Mouse (Mus musculus) monocyte, adult 2 months (primary cell): ENCODE results near the gene Grin1.
A peak's percentile ranks its signal among the peaks of the same experiment; 100 is the strongest.

ENCODE experiments used
- DNase-seq, 2 experiments: peaks; one replicate each; pipeline ENCODE4 v3.0.0; 2022; ENCODE audit warnings: low spot score in 2 of 2, low read depth in 1 of 2

The Grin1 gene

DNA sequence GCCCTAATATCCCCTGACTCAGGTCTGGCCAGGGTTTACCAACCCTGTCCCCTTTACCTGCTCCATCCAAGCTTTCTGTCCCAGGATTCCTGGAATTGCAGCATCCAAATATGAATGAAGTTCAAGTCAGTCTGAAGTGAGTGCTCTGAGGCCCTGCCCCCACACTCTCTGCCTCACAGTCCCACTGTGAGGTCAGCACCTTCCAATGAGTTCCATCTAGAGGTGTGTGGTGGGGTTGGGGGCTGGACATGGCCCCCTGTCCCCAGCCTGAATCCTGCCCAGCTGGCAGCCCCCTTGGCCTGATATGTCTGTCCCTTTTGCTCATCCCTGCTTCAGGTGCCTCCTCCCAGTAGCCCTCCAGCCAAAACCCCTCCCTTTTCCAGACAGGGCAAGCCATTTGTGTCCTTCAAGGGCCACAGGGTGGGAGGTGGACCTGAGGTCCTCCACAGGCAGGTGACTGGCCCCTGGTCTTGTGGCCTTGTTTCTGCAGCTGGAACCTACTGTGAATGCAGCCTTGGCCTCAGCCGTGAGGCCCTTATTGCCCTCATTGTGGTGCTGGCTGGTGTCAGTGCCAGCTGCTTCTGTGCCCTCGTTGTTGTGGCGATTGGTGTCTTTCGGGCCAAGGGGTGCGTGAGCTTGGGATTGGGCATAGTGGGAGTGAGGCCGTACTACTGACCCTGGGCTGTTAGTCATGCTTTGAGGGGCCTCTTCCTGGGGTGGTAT, 30.9 kb downstream of the Grin1 start, which contains the start of gene Tmem210:
Gene Tmem210 (plus strand): TSS at position 219 of the 723 bp plus-strand sequence.
- DNase-seq = no peak

DNA sequence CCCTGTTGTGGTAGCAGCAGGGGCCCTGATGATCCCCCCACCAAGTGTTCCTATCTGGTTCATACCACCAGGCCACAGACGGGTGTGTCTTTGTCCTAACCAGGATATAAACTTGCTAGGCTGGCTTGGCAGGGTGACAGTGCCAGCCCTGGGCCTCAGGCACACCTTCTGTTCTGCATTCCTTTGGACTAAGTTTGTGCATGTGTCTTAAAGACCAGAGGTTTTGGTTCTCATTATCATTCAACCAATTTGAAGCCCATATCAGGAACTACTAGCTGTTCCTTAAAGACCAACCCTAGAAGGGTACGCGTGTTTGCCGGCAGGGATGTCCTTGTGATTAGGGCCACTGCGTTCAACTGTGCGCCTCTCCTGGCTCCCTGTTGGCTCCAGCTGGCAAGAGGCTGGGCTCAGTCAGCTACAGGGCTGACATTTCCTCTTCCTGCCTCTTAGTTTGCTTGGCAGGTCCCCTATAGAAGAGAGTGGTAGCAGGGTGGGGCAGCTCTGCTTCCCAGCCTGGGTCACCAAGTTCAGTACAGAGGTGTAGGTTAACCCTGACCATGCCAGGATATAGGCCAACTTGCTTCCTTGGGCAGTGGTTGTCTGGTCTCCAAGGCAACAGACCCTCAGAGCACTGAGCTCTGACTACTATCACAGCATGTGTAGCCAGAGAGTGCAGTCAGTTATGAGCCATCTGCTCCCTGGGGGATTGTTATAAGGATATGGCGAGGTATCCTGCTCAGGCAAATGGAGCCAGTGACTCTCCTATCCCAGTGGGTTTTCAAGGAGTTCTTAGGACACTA, 31.9 kb downstream of the Grin1 start:
- DNase-seq = no peak

DNA sequence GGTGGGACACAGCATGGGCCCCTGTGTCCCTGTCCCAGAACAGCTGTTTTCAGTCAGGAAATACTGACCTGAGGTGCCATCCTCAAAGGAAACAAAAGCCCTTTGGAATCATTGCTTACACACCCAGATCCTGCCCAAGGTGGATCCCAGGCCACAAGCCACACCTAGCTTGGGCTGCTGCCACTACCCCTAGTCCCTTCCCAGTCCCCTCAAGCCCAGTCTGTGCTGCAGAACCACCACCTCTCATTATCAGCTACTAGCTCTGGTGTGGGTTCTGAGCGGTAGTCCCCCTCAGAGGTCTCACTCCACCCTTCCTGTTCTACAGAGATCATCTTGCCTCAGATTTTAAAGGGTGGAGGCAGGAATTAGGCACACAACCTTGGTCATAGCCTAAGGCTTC, 32.7 kb downstream of the Grin1 start:
- no peak for DNase-seq

DNA sequence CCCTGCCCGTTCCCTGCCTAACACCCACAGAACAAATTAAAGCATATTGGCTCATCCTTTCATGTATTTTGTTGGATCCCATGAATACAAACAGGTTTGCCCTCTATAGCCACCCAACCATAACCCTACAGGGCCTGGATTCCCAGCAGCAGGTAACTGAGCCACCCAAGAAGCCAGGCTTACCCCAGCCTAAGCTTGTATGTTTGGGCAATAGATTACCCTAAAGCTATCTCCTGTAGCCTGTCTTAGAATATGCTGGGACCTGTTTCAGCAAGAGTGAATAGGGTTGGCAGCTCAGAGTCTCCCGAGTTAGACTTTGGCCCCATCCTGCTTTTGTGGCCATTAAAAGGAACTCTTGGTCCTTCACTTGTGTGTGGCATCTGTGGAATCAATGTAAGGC, 33.4 kb downstream of the Grin1 start:
- no peak for DNase-seq

DNA sequence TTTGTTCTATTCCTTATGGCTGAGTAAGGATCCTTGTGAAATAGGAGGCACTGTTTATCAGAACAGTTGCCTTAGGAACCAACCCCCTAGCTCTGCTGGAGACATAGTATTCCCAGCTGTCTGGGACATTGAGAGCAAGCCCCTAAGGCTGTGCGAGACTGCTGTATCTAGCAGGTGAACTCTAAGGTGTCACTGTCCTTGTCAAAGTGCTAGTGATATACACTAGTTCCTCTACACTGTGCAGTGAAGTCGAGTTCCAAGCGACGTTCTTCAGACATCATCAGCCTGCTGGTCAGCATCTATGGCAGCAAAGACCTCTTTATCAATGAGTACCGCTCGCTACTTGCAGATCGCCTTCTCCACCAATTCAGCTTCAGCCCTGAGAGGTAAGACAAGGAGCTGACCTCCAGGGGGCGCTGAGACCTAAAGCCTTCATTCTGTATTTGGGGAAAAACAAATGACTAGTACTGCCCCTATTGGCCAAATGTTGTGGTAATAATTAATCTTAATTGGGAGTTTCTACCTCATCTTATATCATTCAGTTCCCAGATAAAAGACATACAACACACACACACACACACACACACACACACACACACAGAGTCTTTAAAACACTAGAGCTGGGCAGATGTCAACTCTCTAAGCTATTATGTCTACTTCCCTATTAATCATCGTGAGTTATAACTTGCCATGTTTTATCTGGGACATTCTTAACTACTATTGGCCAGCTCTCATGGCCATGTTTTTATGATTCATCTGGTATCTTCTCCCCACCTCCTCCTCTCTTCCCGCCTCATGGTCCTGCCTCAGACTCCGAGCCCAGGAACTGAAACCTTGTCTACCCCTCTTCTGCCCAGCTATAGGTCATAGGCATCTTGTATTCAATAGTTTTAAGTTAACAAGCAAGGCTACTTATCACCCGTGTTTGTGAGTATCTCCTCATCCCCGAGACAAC, 39.8 kb downstream of the Grin1 start:
- peak; percentile 65 to 75 for DNase-seq

DNA sequence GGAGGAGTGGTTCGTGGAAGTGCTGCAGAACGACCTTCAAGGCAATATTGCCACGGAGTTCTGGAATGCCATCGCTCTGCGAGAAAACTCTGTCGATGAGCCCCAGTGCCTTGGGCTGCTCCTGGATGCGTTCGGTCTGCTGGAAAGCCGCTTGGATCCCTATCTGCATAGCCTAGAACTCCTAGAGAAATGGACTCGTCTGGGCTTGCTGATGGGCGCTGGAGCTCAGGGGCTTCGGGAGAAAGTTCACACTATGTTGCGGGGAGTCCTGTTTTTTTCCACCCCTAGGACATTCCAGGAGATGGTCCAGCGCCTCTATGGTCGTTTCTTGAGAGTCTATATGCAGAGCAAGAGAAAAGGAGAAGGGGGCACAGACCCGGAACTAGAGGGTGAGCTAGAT, 46.0 kb downstream of the Grin1 start:
- no peak for DNase-seq

DNA sequence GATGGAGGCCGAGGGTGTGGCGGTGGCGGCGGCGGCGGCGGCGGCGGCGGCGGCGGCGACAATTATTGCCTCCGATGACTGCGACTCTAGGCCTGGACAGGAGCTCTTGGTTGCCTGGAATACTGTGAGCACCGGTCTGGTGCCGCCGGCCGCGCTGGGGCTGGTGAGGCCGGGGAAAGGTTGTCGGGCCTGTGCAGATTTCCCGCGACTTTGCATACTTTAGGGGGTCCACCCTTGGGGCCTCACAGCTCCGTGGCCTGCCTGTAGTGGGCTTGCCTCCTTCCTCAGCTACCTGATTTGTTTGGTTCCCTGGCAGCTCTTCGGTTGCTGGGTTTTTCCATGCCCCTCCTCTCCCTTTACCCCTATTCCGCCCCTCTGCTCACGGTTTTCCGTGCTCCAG, 46.5 kb downstream of the Grin1 start:
- no peak for DNase-seq

DNA sequence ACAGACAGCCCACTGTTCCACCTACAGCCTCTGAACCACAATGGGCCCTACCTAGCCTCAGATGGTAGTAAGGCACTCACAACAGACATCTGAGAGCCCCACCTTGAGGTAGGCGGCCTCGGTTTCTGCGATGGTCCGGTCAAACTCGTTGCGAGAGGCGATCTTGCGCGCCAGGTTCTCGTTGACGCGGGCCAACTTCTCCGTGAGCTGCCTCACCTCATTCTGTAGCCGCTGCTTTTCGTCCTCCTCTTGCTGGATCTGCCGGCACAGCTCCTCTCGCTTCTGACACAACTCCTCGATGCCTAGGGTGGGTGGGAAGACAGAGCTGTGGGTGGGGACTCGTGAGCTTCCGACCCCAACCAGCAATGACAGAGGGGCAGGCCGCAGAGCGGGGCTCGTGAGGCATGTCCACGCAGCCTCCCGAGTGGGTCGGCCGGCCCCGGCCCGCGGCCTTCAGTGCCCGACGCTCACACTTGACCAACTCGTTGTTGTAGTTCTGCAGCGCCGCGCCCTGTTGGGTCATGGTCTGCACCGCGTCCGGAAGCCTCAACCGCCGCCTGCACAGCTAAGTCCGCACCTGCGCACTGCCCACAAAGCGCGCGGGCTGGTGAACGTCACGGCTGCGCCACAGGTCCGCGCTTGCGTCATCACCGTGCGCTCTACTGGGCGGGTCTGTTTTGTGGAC, 47.0 kb downstream of the Grin1 start, which contains the start of the genes Ssna1 and Anapc2:
Gene Ssna1 (minus strand): TSS at position 612 of the 685 bp plus-strand sequence.
Gene Anapc2 (plus strand): TSS at position 652 of the 685 bp plus-strand sequence.
- peak; percentile 95 to 97 for DNase-seq

DNA sequence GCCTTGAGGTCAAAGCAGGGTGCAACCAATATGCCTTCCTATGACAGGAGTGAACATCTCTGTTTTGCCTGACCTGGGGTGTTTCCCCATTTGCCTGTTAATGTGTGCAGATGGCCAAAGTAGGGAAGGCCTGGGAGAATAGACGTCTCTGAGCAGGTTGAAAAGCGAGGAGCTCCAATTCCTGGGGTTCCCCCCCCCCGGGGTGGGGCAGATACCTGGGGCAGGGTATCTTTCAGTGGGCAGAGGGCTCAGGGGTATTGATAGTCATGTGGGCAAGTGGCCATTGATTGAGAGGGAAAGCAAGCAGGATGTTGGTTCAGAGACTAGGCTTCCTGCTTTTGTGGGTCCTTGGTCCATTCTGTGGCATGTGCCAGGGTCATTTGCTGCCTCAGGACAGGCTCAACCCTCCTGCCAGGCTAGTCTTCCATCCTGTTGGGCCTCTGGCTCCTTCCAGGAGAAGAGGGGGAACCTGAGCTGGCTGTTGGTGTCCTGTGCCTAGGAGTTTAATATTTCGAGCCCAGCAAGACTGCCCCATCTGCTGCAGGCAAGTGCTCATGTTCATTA, 51.2 kb downstream of the Grin1 start:
- DNase-seq = no peak

DNA sequence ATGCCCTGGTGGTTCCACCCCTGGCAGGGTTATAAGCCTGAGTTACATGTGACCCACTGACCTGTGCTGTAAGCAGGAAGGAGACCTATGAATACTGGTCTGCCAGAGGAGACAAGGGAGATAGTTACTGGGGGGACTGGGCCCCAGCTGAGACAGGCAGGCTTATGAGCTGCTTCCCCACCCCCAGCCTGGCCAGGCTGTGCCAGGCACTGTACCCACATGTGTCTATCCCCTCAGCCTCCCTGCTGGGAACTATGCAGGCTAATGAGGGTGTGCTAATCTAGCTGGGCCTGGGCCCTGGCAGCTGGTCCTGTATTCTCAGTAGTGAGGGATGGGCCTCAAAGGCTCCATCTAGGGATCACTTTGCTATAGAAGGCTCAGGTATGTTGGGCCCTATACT, 51.7 kb downstream of the Grin1 start:
- no peak for DNase-seq

DNA sequence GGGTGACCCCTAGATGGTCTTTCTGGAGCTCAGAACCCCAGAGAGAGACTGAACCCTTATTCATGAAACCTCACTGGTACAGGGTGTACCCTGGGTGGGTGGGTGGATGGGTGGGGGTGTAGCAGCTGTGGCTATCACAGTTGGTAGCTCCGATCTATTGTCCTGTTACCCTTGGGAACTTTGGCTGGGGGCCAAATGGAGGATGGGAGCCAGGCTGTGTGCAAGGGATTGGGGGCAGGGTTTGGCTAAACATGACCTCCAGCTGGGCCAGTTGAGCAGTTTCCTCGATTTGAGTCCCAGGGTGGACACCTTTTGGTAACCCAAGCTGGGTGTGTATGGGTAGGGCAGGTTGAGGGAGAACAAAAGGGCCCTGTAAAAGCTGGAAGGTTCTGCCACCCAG, 52.3 kb downstream of the Grin1 start:
- no peak for DNase-seq

DNA sequence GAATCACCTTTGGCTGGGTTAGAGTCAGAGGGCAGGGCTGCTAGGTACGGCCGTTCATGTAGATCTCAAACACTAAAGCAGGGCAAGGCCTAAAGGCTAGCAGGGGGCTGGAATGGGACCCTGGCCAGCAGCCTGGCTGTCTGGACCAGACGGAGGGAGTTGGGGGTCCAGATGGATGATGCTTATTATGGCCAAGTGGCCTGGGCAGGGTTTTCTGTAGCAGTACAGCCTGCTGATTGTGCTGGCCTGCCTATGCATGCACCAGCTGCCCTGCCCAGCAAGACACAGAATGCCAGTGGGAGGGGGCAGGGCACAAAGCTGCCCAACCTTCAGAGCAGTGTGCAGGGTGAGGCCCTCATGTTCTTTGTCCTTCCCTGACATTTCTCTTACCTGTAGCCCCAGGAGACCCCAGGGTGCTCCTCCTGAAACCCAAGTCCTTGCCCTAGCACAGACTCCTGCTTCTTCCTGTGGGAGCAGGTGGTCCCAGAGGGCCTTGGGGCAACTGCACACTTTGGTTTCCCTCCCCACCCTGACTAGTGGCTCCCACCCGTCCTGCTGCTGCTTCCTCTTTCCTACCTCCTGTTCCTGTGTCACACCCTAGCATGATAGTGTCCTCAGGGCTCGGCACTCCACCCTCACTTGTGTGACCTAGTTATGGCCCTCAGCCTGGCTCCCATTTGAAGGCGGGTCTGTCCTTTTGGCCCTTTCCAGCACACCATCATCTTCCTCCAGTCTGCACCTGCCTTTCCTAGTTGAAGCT, 52.9 kb downstream of the Grin1 start:
- no peak for DNase-seq

DNA sequence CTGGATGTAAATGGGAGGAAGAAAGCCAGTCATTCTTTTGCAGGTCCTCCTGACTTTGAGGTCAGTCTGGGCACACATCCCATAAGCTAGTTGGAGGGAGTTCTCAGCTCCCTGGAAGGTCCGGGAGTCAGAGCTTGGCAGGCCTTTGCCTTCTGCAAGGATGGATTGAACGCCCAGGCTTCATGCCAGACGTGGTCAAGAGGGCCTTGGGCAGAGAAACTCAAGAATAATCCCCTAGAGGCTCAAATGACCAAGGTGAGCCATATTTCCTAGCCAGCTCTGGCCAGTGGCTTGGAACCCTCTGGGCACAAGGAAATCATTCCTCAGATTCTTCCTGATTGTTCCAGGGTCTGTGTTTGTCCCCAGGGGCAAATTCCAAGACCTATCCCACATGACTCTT, 54.1 kb downstream of the Grin1 start:
- no peak for DNase-seq

DNA sequence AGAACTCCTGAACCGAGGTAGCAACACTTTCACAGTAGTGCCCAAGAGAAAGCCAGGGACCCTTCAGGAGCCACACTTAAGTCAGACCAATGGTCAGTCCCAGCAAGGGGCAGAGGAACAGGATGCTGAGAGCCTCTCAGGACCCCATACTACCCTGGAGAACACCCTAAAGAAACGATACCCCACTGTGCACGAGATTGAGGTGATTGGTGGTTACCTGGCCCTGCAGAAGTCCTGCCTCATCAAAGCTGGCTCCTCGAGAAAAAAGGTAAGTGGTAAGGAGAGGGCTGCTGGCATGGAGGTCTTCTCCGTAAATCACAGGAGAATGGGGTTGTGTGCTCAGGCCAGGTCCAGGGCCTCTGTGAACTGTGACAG, 54.7 kb downstream of the Grin1 start:
- DNase-seq = no peak

DNA sequence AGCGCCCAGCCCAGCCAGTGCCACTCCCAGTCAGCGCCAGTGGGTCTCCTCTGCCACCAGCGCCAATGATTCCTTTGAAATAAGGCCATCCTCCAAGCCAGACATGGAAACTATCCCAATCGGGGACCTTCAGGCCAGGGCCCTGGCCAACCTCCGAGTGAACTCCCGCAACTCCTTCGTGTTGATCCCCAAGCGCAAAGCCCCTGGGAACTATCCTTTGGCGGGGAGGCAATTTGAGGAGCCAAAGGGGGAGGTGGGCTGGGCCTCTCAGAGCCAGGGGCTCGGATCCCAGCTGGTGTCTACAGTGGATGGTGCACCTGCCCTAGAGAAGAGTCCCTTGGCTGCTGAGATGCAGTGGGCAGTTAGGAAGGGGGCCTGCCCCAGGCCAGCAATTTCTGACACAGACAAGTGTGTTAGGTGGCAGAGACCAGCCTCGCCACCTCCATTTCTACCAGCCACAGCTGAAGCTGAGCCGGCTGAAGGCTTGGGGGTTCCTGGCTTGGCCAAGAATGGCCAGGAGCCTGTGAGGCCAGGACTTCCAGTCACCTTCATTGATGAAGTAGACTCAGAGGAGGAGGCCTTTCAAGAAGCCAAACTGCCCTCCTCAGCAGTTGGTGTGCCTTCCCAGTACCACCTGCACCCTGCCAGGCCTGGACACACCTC, 55.2 kb downstream of the Grin1 start:
- no peak for DNase-seq

DNA sequence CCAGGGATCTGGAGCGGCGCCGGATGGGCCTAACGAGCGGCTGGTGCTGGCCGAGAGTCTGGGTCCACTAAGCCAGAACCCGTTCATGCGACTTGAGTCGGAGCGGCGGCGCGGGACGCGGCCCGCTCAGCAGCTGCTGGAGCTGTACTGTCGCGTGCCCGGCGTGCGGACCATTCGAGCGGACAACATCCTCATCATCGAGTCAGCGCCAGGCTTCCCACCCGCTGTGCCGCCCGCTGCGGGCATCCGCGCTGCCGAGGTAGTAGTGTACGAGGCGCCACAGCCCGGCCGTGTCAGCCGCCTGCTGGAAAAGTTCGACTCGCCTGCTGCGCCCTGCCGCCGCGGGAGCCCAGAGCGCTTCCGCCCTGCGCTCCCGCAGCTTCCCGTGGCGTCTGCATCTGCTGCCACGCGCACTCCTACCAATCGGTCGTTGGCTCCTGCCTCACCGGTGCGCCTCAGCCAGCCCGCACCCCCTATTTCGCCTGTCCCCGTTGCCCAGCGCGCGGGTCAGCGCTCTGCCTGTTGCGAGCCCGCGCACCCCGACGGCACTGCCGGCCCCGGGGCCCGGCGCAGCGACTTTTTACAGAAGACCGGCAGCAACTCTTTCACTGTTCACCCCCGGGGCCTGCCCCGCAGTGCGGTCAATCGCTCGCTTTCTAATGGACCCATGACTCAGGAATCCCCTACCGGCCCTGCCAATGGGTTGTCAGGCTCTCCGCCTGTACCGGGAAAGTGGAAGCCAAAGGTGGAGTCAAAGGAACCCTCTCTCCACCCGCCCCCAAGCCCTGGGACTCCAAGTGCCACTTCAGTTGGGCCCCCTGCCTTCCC, 56.0 kb downstream of the Grin1 start:
- DNase-seq = peak in 1 of 2 experiments; percentile 26

DNA sequence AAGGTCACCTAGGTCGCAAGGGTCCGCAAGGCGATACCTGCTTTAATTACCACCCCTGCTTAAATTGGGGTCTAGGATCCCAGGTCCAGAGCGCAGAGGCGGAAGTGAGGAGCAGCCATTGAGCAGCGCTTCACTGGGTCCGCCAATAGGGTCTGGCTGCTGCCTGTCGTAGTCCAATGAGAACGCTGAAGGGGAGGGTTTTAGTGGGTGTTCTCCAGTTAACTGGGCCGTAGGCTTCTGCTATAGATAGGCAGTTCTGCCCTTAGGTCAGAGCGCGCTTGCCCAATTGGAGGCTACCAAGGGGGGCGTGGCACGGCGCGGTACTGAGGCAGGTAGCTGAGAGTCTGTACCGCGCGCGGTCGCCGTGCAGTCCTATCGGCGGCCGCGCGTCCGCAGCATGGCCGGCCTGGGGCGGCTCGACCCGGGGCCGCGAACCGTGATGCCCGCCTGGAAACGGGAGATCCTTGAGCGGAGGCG, 56.7 kb downstream of the Grin1 start, which contains the start of gene Tprn:
Gene Tprn (plus strand): TSS at position 328 of the 477 bp plus-strand sequence.
- peak; percentile 78 to 84 for DNase-seq

DNA sequence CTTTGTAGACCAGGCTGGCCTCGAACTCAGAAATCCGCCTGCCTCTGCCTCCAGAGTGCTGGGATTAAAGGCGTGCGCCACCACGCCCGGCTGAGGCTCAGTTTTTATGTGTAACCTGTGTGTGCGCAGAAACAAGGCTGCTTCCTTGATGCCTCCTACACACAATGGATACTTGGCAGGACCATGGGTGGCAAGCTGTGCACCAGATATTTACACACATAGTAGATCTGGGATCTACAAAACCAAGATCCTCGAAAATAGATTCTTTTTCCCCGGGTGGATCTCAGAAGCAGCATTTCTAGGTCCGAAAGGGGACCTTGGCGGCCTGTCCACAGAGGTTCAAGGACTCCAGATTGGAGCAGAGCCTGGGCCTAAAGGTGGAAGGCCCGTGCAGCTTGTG, 57.1 kb downstream of the Grin1 start:
- DNase-seq = no peak
